In genomic region chr5:47396874-47397273, GRCm38 (mm10) we compare ENCODE assay signal across 17 mouse cellular contexts.
DNase-seq lines count a peak whose midpoint lies in the region; ATAC-seq lines count a peak whose summit lies in the region.
"Had no signal": no experiment of that assay in that cellular context is flagged by ENCODE, and none has a peak within 500 bp of the region (broad histone marks: within the 10 kb centered on the region; RNA-seq: fewer than 3 reads in every experiment).

No protein-coding gene starts in this region.

- 68% methylated on average over 9 of the region's 9 CpGs for WGBS in heart, embryonic 12.5 days

- DNase-seq in heart, adult 18-20 months = peak; percentile 57 to 71
- DNase-seq in Muller cell, postnatal 12 days (ENCODE audit: inconsistent ontology term) = peak; percentile 40
- peak; percentile 36 for DNase-seq in fibroblast of lung, adult 2 months (ENCODE audit: low read depth)
- DNase-seq in heart, postnatal 4 days = peak; percentile 31
- DNase-seq in adrenal gland, postnatal 25 days = no peak
- no peak for DNase-seq in cerebellum, postnatal 4 days (ENCODE audit: low spot score in 2 of 2)
- DNase-seq: cerebellum, adult 9-11 months; embryo, embryonic 11 days; kidney, adult 18-20 months; kidney, postnatal 10 days had no signal

- no peaks in the 10 kb centered on the region for H3K9me3 ChIP-seq in heart, embryonic 12.5 days (replicated peaks)
- H3K9me3 ChIP-seq: forebrain, embryonic 13.5 days; limb, embryonic 15.5 days; liver, embryonic 15.5 days; neural tube, embryonic 12.5 days had no signal

- no peak overlapping the region for H3K27ac ChIP-seq in heart, embryonic 12.5 days (ENCODE audit: poor library complexity, severe bottlenecking)
- H3K27ac ChIP-seq: forebrain, embryonic 13.5 days; limb, embryonic 15.5 days; liver, embryonic 15.5 days; macrophage; neural tube, embryonic 12.5 days had no signal

- no peak for ATAC-seq in heart, embryonic 12.5 days (ENCODE audit: insufficient number of reproducible peaks, low FRiP score)
- ATAC-seq: forebrain, embryonic 13.5 days had no signal

- no peaks in the 10 kb centered on the region for H3K4me1 ChIP-seq in heart, embryonic 12.5 days (replicated peaks)
- H3K4me1 ChIP-seq: forebrain, embryonic 13.5 days; limb, embryonic 15.5 days; liver, embryonic 15.5 days; neural tube, embryonic 12.5 days had no signal

- no peak overlapping the region for H3K4me3 ChIP-seq in heart, embryonic 12.5 days
- H3K4me3 ChIP-seq: forebrain, embryonic 13.5 days; limb, embryonic 15.5 days; liver, embryonic 15.5 days; neural tube, embryonic 12.5 days had no signal

- no peak overlapping the region for H3K4me2 ChIP-seq in heart, embryonic 12.5 days
- H3K4me2 ChIP-seq: forebrain, embryonic 13.5 days; limb, embryonic 15.5 days; liver, embryonic 15.5 days; midbrain, embryonic 11.5 days; neural tube, embryonic 12.5 days had no signal

- H3K27me3 ChIP-seq in heart, embryonic 12.5 days (replicated peaks) = no peaks in the 10 kb centered on the region
- H3K27me3 ChIP-seq: forebrain, embryonic 13.5 days; limb, embryonic 15.5 days; liver, embryonic 15.5 days; neural tube, embryonic 12.5 days had no signal

- no peaks in the 10 kb centered on the region for H3K36me3 ChIP-seq in heart, embryonic 12.5 days
- H3K36me3 ChIP-seq: limb, embryonic 15.5 days; liver, embryonic 15.5 days; neural tube, embryonic 12.5 days had no signal

- H3K9ac ChIP-seq in heart, embryonic 12.5 days = no peak overlapping the region
- H3K9ac ChIP-seq: forebrain, embryonic 13.5 days; limb, embryonic 15.5 days; liver, embryonic 15.5 days; neural tube, embryonic 12.5 days had no signal

Comparison
In these comparisons a context has a peak if more than half of its experiments do, and no peak if none do; other contexts are left out.
1. DNase-seq: peak in heart, adult 18-20 months (2 of 2), Muller cell, postnatal 12 days (single experiment), fibroblast of lung, adult 2 months (single experiment) and heart, postnatal 4 days (single experiment); none in adrenal gland, postnatal 25 days (single experiment) and cerebellum, postnatal 4 days (0 of 2).